Mouse (Mus musculus) thymus, adult 2 months (tissue): Measurements from ENCODE around the gene Scn3b. TPM values are rescaled to one million over a fixed set of nuclear protein-coding genes. Genes with fewer than 3 reads are reported as not detected.

ENCODE experiments used
- DNase-seq: peaks from one replicate; pipeline ENCODE4 v3.0.0; 2021
- H3K27ac ChIP-seq: fragments of 200-500 bp; 2 replicates; pipeline ENCODE4 v1.5.1; 2012; ENCODE audit warnings: low read length, control low read depth; ENCODE audit not compliant: control insufficient read depth, insufficient read depth
- H3K27me3 ChIP-seq: fragments of 200-500 bp; 2 replicates; pipeline ENCODE4 v1.6.1; 2012; ENCODE audit warnings: mild to moderate bottlenecking, low read length, moderate library complexity, mixed read lengths; ENCODE audit not compliant: control insufficient read depth, insufficient read depth
- H3K36me3 ChIP-seq: fragments of 200-500 bp; 2 replicates; pipeline ENCODE4 v1.6.1; 2012; ENCODE audit warnings: mild to moderate bottlenecking, low read length, moderate library complexity; ENCODE audit not compliant: control insufficient read depth, insufficient read depth
- H3K4me1 ChIP-seq: fragments of 200-500 bp; replicated peaks from 2 replicates; pipeline ENCODE4 v1.6.1; 2012; ENCODE audit warnings: low read length; ENCODE audit not compliant: control insufficient read depth, insufficient read depth
- H3K4me3 ChIP-seq: fragments of 200-500 bp; 2 replicates; pipeline ENCODE4 v1.5.1; 2012; ENCODE audit warnings: mild to moderate bottlenecking, low read length, control low read depth, moderate library complexity; ENCODE audit not compliant: control insufficient read depth, insufficient read depth
- CTCF ChIP-seq: fragments of 200-500 bp; IDR thresholded peaks from 2 replicates; pipeline ENCODE4 v1.5.1; 2012; ENCODE audit warnings: mild to moderate bottlenecking, control low read depth, low read length, moderate library complexity, borderline replicate concordance; ENCODE audit not compliant: control insufficient read depth, poor library complexity, insufficient read depth; ENCODE audit errors: extremely low read depth
- POLR2A ChIP-seq: fragments of 200-500 bp; IDR thresholded peaks from 2 replicates; pipeline ENCODE4 v1.6.1; 2012; ENCODE audit warnings: mild to moderate bottlenecking, low read length, control low read depth, moderate library complexity; ENCODE audit not compliant: control insufficient read depth, poor library complexity, insufficient read depth; ENCODE audit errors: extremely low read depth
- WGBS: fragments of 180-500 bp; shearing (Covaris S2); methylation state at CpG from one replicate; pipeline ENCODE4 v1.1.7; 2018; 5-methylcytosine and 5-hydroxymethylcytosine counted together
- polyA plus RNA-seq: library from polyadenylated mRNA; depleted of rRNA; stranded (reverse); fragments of >200 nt; gene quantifications from 2 replicates; pipeline ENCODE4 v1.2.3, GENCODE M21; 2012; rRNA removed

Scn3b gene
- polyA plus RNA-seq, 1 experiment = 1.3 TPM

- TF ChIP-seq POLR2A (no peak), CTCF (no peak)
- no peak for DNase-seq
Observed at GRCm38 (mm10) chr9:40334617-40335016, 65.6 kb downstream of the Scn3b start.

GRCm38 (mm10) chr9:40336701-40337100 is 67.7 kb downstream of the Scn3b start:
- TF ChIP-seq CTCF (no peak), POLR2A (no peak)
- H3K4me3 ChIP-seq = no peak overlapping the region
- DNase-seq = no peak
- H3K27me3 ChIP-seq = no peaks in the 10 kb centered on the region
- no peaks in the 10 kb centered on the region for H3K4me1 ChIP-seq
- H3K27ac ChIP-seq = no peak overlapping the region
- no peaks in the 10 kb centered on the region for H3K36me3 ChIP-seq
- WGBS = 93% methylated on average over 5 of the region's 5 CpGs

More at GRCm38 (mm10) chr9:40334617-40335016, 65.6 kb downstream of the Scn3b start:
- no peaks in the 10 kb centered on the region for H3K27me3 ChIP-seq
- no peaks in the 10 kb centered on the region for H3K4me1 ChIP-seq
- H3K27ac ChIP-seq = no peak overlapping the region
- no peak overlapping the region for H3K4me3 ChIP-seq
- WGBS = 85% methylated on average over 2 of the region's 2 CpGs
- no peaks in the 10 kb centered on the region for H3K36me3 ChIP-seq

GRCm38 (mm10) chr9:40337131-40337820 is 68.3 kb downstream of the Scn3b start:
- Histone ChIP-seq H3K27ac (no peak overlapping the region), H3K4me1 (no peaks in the 10 kb centered on the region), H3K4me3 (no peak overlapping the region), H3K27me3 (no peaks in the 10 kb centered on the region), H3K36me3 (no peaks in the 10 kb centered on the region)
- WGBS = 92% methylated on average over 4 of the region's 4 CpGs
- no peak for TF ChIP-seq CTCF
- TF ChIP-seq POLR2A = no peak
- DNase-seq = no peak

- Histone ChIP-seq H3K36me3 (no peaks in the 10 kb centered on the region), H3K4me1 (peaks cover 4% of the 10 kb centered on the region; the same call in 1 of the 2 replicates), H3K27ac (no peak overlapping the region), H3K4me3 (no peak overlapping the region), H3K27me3 (no peaks in the 10 kb centered on the region)
- WGBS = 91% methylated on average over 9 of the region's 9 CpGs
- TF ChIP-seq CTCF (no peak), POLR2A (no peak)
- DNase-seq = no peak
Observed at GRCm38 (mm10) chr9:40339578-40339977, 70.6 kb downstream of the Scn3b start.

Other genes with a start within 250 kb of the Scn3b start
- gene Olfr981, start 247.8 kb upstream of the Scn3b start, polyA plus RNA-seq = not detected in 2 replicates
- not detected in 2 replicates for gene Olfr982, start 195.4 kb upstream of the Scn3b start, polyA plus RNA-seq
- gene Olfr983, start 175.6 kb upstream of the Scn3b start, polyA plus RNA-seq = not detected in 2 replicates
- not detected in 2 replicates for gene Olfr984, start 155.0 kb upstream of the Scn3b start, polyA plus RNA-seq
- not detected in 2 replicates for gene Olfr985, start 139.0 kb upstream of the Scn3b start, polyA plus RNA-seq
- not detected in 2 replicates for gene Tmem225, start 121.1 kb upstream of the Scn3b start, polyA plus RNA-seq
- not detected in 2 replicates for gene Olfr986, start 88.3 kb upstream of the Scn3b start, polyA plus RNA-seq
- 0.74 and 0.80 TPM in 2 replicates for gene Zfp202, start 76.9 kb upstream of the Scn3b start, polyA plus RNA-seq